Mouse (Mus musculus): ENCODE results near the gene Snapc3. TPM values are rescaled to one million over a fixed set of nuclear protein-coding genes. Genes with fewer than 3 reads are reported as not detected.

Snapc3 gene
- polyA plus RNA-seq, 1 experiment from 2014 or later: 7.8 TPM

DNA sequence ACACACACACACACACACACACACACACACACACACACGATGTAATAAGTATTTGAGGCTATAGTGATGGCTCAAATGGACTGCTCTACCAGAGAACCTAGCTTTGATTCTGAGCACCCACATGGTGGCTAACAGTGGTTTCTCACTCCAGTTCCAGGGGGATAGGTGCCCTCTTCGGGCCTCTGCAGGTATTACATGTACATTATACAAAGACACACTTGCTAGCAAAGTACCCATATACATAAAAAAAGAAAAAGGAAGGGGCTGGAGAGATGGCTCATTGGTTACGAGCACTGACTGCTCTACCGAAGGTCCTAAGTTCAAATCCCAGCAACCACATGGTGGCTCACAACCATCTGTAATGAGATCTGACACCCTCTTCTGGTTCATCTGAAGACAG lies 11.3 kb downstream of the Snapc3 start:
- WGBS (ENCODE audit: insufficient replicate concordance): 71% methylated on average over 4 of the region's 4 CpGs
- no peak overlapping the region for H3K9ac ChIP-seq (ENCODE audit: low read depth, low read length)
- H3K27ac ChIP-seq (ENCODE audit: low read length): no peak overlapping the region
- H3K4me1 ChIP-seq (ENCODE audit: control insufficient read depth, low read depth, low read length): no peaks in the 10 kb centered on the region
- H3K36me3 ChIP-seq (ENCODE audit: control insufficient read depth, insufficient read depth): peaks cover 19% of the 10 kb centered on the region
- H3K27me3 ChIP-seq (ENCODE audit: control insufficient read depth, insufficient read depth, low read depth, low read length): no peaks in the 10 kb centered on the region
- H3K4me3 ChIP-seq (ENCODE audit: low read depth, low read length): no peak overlapping the region
- ATAC-seq (ENCODE audit: low read depth): no peak
- H3K9me3 ChIP-seq (replicated peaks; ENCODE audit: control insufficient read depth, low read length): no peaks in the 10 kb centered on the region
- no peak overlapping the region for H3K4me2 ChIP-seq (ENCODE audit: low read depth, low read length)

DNA sequence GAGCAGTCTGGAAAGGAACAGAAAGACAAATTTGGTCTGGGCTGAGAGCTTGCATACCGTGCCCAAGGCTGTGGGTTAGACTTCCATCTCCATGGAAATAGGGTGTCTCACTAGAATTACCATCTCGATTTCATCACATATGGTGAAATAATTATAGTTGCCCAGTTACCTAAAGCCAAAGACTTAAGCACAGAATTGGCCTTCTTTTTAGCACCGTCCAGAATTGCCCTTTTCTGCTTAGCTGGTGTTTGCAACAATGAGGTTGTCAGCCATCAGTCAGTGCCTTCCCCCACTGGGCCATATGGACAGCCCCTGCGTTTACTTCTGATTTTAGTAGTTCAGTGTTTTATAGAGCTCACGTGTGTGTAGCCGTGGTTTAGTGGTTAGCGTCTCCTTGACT lies 14.4 kb downstream of the Snapc3 start:
- Histone ChIP-seq H3K27ac (ENCODE audit: low read length) (no peak overlapping the region), H3K36me3 (ENCODE audit: control insufficient read depth, insufficient read depth) (peaks cover 24% of the 10 kb centered on the region), H3K9ac (ENCODE audit: low read depth, low read length) (no peak overlapping the region), H3K27me3 (ENCODE audit: control insufficient read depth, insufficient read depth, low read depth, low read length) (no peaks in the 10 kb centered on the region), H3K9me3 (replicated peaks; ENCODE audit: control insufficient read depth, low read length) (no peaks in the 10 kb centered on the region), H3K4me2 (ENCODE audit: low read depth, low read length) (no peak overlapping the region), H3K4me3 (ENCODE audit: low read depth, low read length) (no peak overlapping the region), H3K4me1 (ENCODE audit: control insufficient read depth, low read depth, low read length) (no peaks in the 10 kb centered on the region)
- 80% methylated on average over 7 of the region's 7 CpGs for WGBS (ENCODE audit: insufficient replicate concordance)
- no peak for ATAC-seq (ENCODE audit: low read depth)

DNA sequence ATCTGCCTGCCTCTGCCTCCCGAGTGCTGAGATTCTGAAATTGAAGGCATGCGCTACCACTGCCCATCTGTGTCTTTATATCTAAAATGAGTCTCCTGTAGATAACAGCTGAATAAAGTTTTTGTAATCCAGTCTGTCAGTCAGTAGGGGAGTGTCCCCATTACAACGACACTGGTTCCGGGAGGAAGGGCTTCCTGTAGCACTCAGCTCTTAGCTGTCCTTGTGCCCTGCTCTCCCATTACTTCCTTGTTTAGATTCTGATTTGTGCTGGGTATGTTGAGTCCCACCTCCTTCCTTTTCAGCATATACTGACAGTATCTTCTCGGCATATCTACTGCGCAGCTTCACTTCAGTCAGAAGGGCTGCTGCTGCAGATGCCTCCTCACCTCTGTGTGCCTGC lies 15.4 kb downstream of the Snapc3 start:
- no peaks in the 10 kb centered on the region for H3K27me3 ChIP-seq (ENCODE audit: control insufficient read depth, insufficient read depth, low read depth, low read length)
- peaks cover 22% of the 10 kb centered on the region for H3K36me3 ChIP-seq (ENCODE audit: control insufficient read depth, insufficient read depth)
- WGBS (ENCODE audit: insufficient replicate concordance): 73% methylated on average over 6 of the region's 6 CpGs
- no peak overlapping the region for H3K4me3 ChIP-seq (ENCODE audit: low read depth, low read length)
- H3K9me3 ChIP-seq (replicated peaks; ENCODE audit: control insufficient read depth, low read length): no peaks in the 10 kb centered on the region
- H3K4me1 ChIP-seq (ENCODE audit: control insufficient read depth, low read depth, low read length): no peaks in the 10 kb centered on the region
- ATAC-seq (ENCODE audit: low read depth): no peak
- H3K4me2 ChIP-seq (ENCODE audit: low read depth, low read length): no peak overlapping the region
- H3K9ac ChIP-seq (ENCODE audit: low read depth, low read length): no peak overlapping the region
- H3K27ac ChIP-seq (ENCODE audit: low read length): no peak overlapping the region

DNA sequence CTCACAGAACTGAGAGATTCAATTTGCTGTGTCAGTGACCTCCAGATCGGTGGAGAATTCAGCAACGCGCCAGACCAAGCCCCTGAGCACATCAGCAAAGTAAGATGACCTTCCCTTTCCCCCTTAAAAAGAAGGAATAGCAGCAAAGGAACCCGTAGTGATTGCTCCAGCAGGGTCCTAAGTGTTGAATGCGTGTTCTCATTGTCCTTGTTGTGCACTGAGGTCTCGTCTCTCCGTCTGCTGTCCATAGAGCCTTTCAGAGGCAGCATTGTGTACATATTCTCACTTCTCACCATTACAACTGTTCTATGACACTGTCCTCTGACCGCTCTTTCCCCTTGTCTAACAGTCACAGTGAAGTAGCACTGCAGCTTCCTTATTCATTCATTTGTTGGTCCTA lies 18.9 kb downstream of the Snapc3 start:
- H3K27me3 ChIP-seq (ENCODE audit: control insufficient read depth, insufficient read depth, low read depth, low read length): no peaks in the 10 kb centered on the region
- no peak overlapping the region for H3K27ac ChIP-seq (ENCODE audit: low read length)
- no peak overlapping the region for H3K9ac ChIP-seq (ENCODE audit: low read depth, low read length)
- H3K36me3 ChIP-seq (ENCODE audit: control insufficient read depth, insufficient read depth): peaks cover 19% of the 10 kb centered on the region
- ATAC-seq (ENCODE audit: low read depth): no peak
- H3K4me1 ChIP-seq (ENCODE audit: control insufficient read depth, low read depth, low read length): no peaks in the 10 kb centered on the region; the same call in 1 of the 2 replicates
- no peak overlapping the region for H3K4me3 ChIP-seq (ENCODE audit: low read depth, low read length)
- WGBS (ENCODE audit: insufficient replicate concordance): 85% methylated on average over 8 of the region's 8 CpGs
- no peak overlapping the region for H3K4me2 ChIP-seq (ENCODE audit: low read depth, low read length)
- H3K9me3 ChIP-seq (replicated peaks; ENCODE audit: control insufficient read depth, low read length): no peaks in the 10 kb centered on the region

DNA sequence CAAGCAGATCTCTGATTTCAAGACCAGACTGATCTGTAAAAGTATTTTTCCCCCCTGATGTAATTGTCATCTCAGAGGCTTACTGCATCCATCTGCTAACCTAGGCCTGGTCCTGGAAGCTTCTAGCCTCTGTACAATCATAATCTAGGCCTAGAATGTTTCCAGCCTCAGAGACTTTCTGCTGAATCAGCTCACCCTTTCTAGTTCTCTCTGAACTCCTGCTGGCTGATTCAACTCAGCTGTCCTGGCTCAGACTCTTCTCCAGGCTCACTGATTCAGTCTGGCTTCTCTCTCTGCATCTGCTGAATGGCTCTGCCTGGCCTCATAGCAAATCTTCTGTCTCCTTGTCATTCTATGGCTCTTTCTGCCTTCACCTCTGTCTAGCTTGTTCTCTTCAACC lies 20.6 kb downstream of the Snapc3 start:
- Histone ChIP-seq H3K27ac (ENCODE audit: low read length) (no peak overlapping the region), H3K27me3 (ENCODE audit: control insufficient read depth, insufficient read depth, low read depth, low read length) (no peaks in the 10 kb centered on the region), H3K4me1 (ENCODE audit: control insufficient read depth, low read depth, low read length) (no peaks in the 10 kb centered on the region; the same call in 1 of the 2 replicates), H3K9ac (ENCODE audit: low read depth, low read length) (no peak overlapping the region), H3K4me3 (ENCODE audit: low read depth, low read length) (no peak overlapping the region), H3K4me2 (ENCODE audit: low read depth, low read length) (no peak overlapping the region), H3K9me3 (replicated peaks; ENCODE audit: control insufficient read depth, low read length) (no peaks in the 10 kb centered on the region), H3K36me3 (ENCODE audit: control insufficient read depth, insufficient read depth) (peaks cover 15% of the 10 kb centered on the region)
- ATAC-seq (ENCODE audit: low read depth): no peak

DNA sequence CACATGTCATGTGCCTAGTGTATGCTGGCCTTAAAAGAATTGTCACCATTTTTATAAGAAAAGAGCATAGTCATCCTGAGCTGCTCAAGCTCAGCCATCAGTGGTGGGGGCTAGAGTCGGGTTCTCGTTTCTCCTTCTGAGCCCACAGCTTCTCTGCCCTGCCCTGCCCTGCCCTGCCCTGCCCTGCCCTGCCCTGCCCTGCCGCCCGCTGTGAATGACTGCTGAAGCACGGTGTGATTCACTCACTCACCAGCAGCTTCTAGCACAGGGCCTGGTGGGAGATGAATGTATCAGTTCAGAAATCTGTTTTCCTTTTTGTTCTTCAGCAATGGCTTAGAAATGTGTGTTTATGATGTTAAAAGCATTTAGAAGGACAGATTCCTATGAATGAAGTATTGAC lies 21.5 kb downstream of the Snapc3 start:
- no peak overlapping the region for H3K4me2 ChIP-seq (ENCODE audit: low read depth, low read length)
- 41% methylated on average over 5 of the region's 5 CpGs for WGBS (ENCODE audit: insufficient replicate concordance)

DNA sequence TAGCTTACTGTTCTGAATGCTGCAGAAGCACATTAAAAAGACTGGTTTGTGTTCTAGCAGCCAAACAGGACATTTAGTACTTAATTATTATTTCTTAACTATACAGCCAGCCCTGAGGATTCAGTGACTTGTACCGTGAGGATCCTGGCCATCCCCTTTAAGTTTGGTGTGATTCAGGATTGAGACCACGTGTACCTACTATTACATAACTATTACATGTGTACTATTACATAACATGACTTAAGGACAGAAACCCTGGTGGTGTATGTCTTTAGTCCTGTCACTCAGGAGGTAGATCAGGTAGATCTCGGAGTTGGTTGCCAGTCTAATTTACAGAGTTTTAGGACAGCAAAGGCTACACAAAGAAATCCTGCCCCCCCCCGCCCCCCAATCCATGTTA lies 23.5 kb downstream of the Snapc3 start:
- Histone ChIP-seq H3K4me3 (ENCODE audit: low read depth, low read length) (no peak overlapping the region), H3K27me3 (ENCODE audit: control insufficient read depth, insufficient read depth, low read depth, low read length) (no peaks in the 10 kb centered on the region), H3K27ac (ENCODE audit: low read length) (no peak overlapping the region), H3K36me3 (ENCODE audit: control insufficient read depth, insufficient read depth) (peaks cover 13% of the 10 kb centered on the region), H3K4me1 (ENCODE audit: control insufficient read depth, low read depth, low read length) (no peaks in the 10 kb centered on the region; the same call in 1 of the 2 replicates), H3K9me3 (replicated peaks; ENCODE audit: control insufficient read depth, low read length) (no peaks in the 10 kb centered on the region), H3K4me2 (ENCODE audit: low read depth, low read length) (no peak overlapping the region), H3K9ac (ENCODE audit: low read depth, low read length) (no peak overlapping the region)
- ATAC-seq (ENCODE audit: low read depth): no peak
- WGBS (ENCODE audit: insufficient replicate concordance): 73% methylated on average over 4 of the region's 4 CpGs

More for the DNA sequence above, 21.5 kb downstream of the Snapc3 start:
- no peaks in the 10 kb centered on the region for H3K9me3 ChIP-seq (replicated peaks; ENCODE audit: control insufficient read depth, low read length)
- H3K27me3 ChIP-seq (ENCODE audit: control insufficient read depth, insufficient read depth, low read depth, low read length): no peaks in the 10 kb centered on the region
- H3K9ac ChIP-seq (ENCODE audit: low read depth, low read length): no peak overlapping the region
- no peak for ATAC-seq (ENCODE audit: low read depth)
- H3K4me1 ChIP-seq (ENCODE audit: control insufficient read depth, low read depth, low read length): no peaks in the 10 kb centered on the region; the same call in 1 of the 2 replicates
- H3K36me3 ChIP-seq (ENCODE audit: control insufficient read depth, insufficient read depth): peaks cover 15% of the 10 kb centered on the region
- no peak overlapping the region for H3K4me3 ChIP-seq (ENCODE audit: low read depth, low read length)
- H3K27ac ChIP-seq (ENCODE audit: low read length): no peak overlapping the region

DNA sequence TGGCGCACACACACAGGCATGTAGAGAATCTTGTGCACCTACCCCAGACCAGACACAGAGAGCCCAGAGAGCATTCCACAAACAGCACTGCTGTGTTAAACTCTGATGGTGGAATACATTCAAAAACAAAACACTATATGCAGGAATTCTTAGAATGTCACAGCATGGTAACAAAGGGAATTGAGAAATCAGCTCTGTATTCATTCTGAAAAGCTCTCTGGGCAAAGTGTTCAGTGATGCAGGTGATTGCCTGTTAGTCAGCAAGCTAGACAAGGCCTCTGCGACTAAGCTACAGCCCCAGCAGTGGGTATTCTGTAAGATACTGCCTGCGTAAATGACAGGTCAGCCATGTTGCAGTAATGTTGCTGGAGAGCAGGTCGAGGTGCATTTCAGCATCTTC lies 33.3 kb downstream of the Snapc3 start:
- WGBS (ENCODE audit: insufficient replicate concordance): 69% methylated on average over 4 of the region's 4 CpGs
- Histone ChIP-seq H3K36me3 (ENCODE audit: control insufficient read depth, insufficient read depth) (peaks cover 30% of the 10 kb centered on the region), H3K4me3 (ENCODE audit: low read depth, low read length) (no peak overlapping the region), H3K4me2 (ENCODE audit: low read depth, low read length) (no peak overlapping the region), H3K27ac (ENCODE audit: low read length) (no peak overlapping the region), H3K27me3 (ENCODE audit: control insufficient read depth, insufficient read depth, low read depth, low read length) (no peaks in the 10 kb centered on the region), H3K9me3 (replicated peaks; ENCODE audit: control insufficient read depth, low read length) (no peaks in the 10 kb centered on the region), H3K9ac (ENCODE audit: low read depth, low read length) (no peak overlapping the region), H3K4me1 (ENCODE audit: control insufficient read depth, low read depth, low read length) (no peaks in the 10 kb centered on the region)
- ATAC-seq (ENCODE audit: low read depth): no peak

DNA sequence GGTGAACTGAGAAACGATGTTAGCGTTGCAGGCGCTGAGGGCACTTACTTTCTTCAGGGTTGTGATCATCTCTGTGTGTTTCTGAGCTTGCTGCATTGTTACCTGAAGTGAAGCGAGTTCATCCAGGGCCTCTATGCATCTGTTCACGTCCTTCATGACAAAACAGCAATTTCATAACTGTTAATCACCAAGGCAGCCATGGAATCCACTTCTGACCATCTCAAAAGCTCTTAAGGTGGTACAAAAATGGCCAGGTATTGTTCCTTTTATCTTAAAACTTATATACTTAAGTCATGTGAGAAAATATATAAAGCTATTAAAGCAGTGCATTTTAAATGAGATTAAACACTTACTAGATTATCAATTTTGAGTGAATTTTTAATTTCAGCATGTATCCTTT lies 42.6 kb downstream of the Snapc3 start:
- no peaks in the 10 kb centered on the region for H3K27me3 ChIP-seq (ENCODE audit: control insufficient read depth, insufficient read depth, low read depth, low read length)
- H3K9ac ChIP-seq (ENCODE audit: low read depth, low read length): no peak overlapping the region
- 85% methylated on average over 5 of the region's 5 CpGs for WGBS (ENCODE audit: insufficient replicate concordance)
- ATAC-seq (ENCODE audit: low read depth): no peak
- H3K4me3 ChIP-seq (ENCODE audit: low read depth, low read length): no peak overlapping the region
- no peak overlapping the region for H3K27ac ChIP-seq (ENCODE audit: low read length)
- H3K4me1 ChIP-seq (ENCODE audit: control insufficient read depth, low read depth, low read length): no peaks in the 10 kb centered on the region
- H3K9me3 ChIP-seq (replicated peaks; ENCODE audit: control insufficient read depth, low read length): no peaks in the 10 kb centered on the region
- H3K36me3 ChIP-seq (ENCODE audit: control insufficient read depth, insufficient read depth): peaks cover 37% of the 10 kb centered on the region
- no peak overlapping the region for H3K4me2 ChIP-seq (ENCODE audit: low read depth, low read length)

DNA sequence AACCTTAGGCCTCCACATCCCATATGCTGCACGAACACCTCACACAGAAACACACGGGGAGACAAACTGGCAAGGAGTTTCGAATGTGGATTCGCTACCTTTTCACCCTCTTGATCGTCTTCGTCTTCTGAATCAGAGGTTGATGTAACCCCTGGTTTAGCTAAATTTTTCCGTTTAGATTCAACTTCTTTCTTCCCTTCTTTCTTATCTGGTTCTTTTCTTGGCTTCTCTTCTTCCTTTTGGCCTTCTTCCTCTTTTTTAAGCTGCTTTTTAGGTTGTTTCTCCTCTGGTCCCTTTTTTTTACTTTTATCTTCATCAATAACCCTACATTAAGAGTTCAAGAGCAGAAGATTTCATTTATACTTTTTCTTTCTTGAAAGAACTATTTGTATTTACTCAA lies 47.3 kb downstream of the Snapc3 start:
- Histone ChIP-seq H3K9me3 (replicated peaks; ENCODE audit: control insufficient read depth, low read length) (no peaks in the 10 kb centered on the region), H3K27me3 (ENCODE audit: control insufficient read depth, insufficient read depth, low read depth, low read length) (no peaks in the 10 kb centered on the region), H3K4me2 (ENCODE audit: low read depth, low read length) (no peak overlapping the region), H3K27ac (ENCODE audit: low read length) (no peak overlapping the region), H3K4me3 (ENCODE audit: low read depth, low read length) (no peak overlapping the region), H3K9ac (ENCODE audit: low read depth, low read length) (no peak overlapping the region), H3K36me3 (ENCODE audit: control insufficient read depth, insufficient read depth) (peaks cover 27% of the 10 kb centered on the region), H3K4me1 (ENCODE audit: control insufficient read depth, low read depth, low read length) (no peaks in the 10 kb centered on the region)
- 75% methylated on average over 7 of the region's 7 CpGs for WGBS (ENCODE audit: insufficient replicate concordance)
- ATAC-seq (ENCODE audit: low read depth): no peak

All from liver, embryonic 16.5 days (tissue).